Mouse (Mus musculus): ENCODE measurements around the gene Hs3st4. TPM values are rescaled to one million over a fixed set of nuclear protein-coding genes. Genes with fewer than 3 reads are reported as not detected.

Gene Hs3st4
- polyA plus RNA-seq, 1 experiment from 2014 or later: not detected

DNA sequence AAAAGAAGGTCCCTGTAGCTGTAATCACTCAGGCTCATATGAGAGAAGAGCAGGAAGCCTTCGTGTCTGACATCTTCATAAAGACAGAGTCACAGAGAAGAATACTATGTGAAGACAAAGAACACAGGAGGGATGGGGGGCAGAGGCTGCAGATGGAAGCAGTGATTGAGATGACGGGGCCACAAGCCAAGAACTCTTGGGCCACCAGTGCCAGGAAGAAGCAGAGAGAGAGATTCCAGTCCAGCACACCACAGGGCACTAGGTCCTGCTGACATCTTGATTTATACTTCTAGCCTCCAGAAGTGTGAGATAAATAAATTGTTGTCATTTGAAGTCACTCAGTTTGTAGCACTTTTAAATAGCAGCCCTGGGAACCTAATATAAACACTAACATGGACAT lies 168.2 kb downstream of the Hs3st4 start:
- ATAC-seq (ENCODE audit: insufficient number of reproducible peaks, low FRiP score, low TSS enrichment, low read depth): no peak
- no peak overlapping the region for H3K4me3 ChIP-seq (ENCODE audit: low read depth, low read length)
- WGBS: 74% methylated on average over 2 of the region's 2 CpGs
- no peak for DNase-seq (ENCODE audit: low spot score)
- H3K4me2 ChIP-seq (ENCODE audit: low read depth, severe bottlenecking): no peak overlapping the region
- no peak overlapping the region for H3K9ac ChIP-seq (ENCODE audit: low read length)
- no peak overlapping the region for H3K27ac ChIP-seq (replicated peaks; ENCODE audit: low read depth, low read length)
- H3K9me3 ChIP-seq (ENCODE audit: control insufficient read depth, low read length): no peaks in the 10 kb centered on the region
- H3K4me1 ChIP-seq (ENCODE audit: control insufficient read depth, insufficient read depth, low read length): no peaks in the 10 kb centered on the region
- H3K27me3 ChIP-seq (ENCODE audit: control insufficient read depth, insufficient read depth, low read length): no peaks in the 10 kb centered on the region
- H3K36me3 ChIP-seq (ENCODE audit: control insufficient read depth, insufficient read depth, low read length): no peaks in the 10 kb centered on the region

DNA sequence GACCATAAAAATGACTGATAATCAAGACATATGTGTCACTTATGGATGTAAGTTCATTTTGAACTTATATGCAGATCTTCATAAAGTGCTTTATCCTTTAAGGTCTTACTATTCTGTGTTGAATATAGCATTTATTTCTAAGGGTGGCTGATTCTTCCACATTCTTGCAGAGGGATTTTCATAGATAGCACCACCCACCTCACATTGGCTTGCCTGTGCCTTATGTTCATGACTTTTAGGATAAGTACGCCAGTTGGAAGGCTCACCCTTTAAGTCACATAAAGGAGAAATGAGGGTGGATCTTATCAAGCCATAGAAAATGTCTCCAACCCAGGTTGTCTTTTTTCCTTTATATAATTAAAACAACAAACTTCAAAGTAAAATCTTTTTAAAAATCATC lies 180.6 kb downstream of the Hs3st4 start:
- no peak overlapping the region for H3K4me2 ChIP-seq (ENCODE audit: low read depth, severe bottlenecking)
- DNase-seq (ENCODE audit: low spot score) (no peak), ATAC-seq (ENCODE audit: insufficient number of reproducible peaks, low FRiP score, low TSS enrichment, low read depth) (no peak)
- no peak overlapping the region for H3K27ac ChIP-seq (replicated peaks; ENCODE audit: low read depth, low read length)
- H3K27me3 ChIP-seq (ENCODE audit: control insufficient read depth, insufficient read depth, low read length): no peaks in the 10 kb centered on the region
- H3K36me3 ChIP-seq (ENCODE audit: control insufficient read depth, insufficient read depth, low read length): no peaks in the 10 kb centered on the region
- H3K4me3 ChIP-seq (ENCODE audit: low read depth, low read length): no peak overlapping the region
- WGBS: 85% methylated on average over 1 of the region's 1 CpGs
- H3K9me3 ChIP-seq (ENCODE audit: control insufficient read depth, low read length): no peaks in the 10 kb centered on the region
- H3K9ac ChIP-seq (ENCODE audit: low read length): no peak overlapping the region
- no peaks in the 10 kb centered on the region for H3K4me1 ChIP-seq (ENCODE audit: control insufficient read depth, insufficient read depth, low read length)

DNA sequence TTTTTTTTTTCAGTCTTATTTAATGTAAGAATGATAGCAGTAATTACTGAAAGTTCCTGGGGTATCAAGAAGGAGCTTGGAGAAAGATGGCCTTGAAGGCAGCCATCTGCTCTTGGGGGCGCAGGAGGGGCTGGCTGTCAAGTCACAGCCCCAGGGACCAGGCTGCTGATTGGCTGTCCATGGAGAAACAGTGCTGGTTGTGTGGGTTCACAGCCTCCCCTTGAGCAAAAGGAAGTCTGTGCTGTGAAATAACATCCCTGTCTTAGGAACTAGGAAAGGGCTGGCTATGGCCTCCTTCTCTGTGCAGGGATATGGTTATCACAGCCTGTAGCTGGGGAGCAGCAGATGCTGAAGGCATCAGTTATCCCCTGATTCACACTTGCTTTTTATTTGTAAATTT lies 183.6 kb downstream of the Hs3st4 start:
- Histone ChIP-seq H3K27me3 (ENCODE audit: control insufficient read depth, insufficient read depth, low read length) (no peaks in the 10 kb centered on the region), H3K36me3 (ENCODE audit: control insufficient read depth, insufficient read depth, low read length) (no peaks in the 10 kb centered on the region), H3K4me2 (ENCODE audit: low read depth, severe bottlenecking) (no peak overlapping the region), H3K27ac (replicated peaks; ENCODE audit: low read depth, low read length) (no peak overlapping the region), H3K4me3 (ENCODE audit: low read depth, low read length) (no peak overlapping the region), H3K9ac (ENCODE audit: low read length) (no peak overlapping the region), H3K9me3 (ENCODE audit: control insufficient read depth, low read length) (no peaks in the 10 kb centered on the region), H3K4me1 (ENCODE audit: control insufficient read depth, insufficient read depth, low read length) (no peaks in the 10 kb centered on the region)
- DNase-seq (ENCODE audit: low spot score) (no peak), ATAC-seq (ENCODE audit: insufficient number of reproducible peaks, low FRiP score, low TSS enrichment, low read depth) (no peak)
- WGBS: 70% methylated on average over 1 of the region's 1 CpGs

GRCm38 (mm10) chr7:124168796-124169195 lies 186.1 kb downstream of the Hs3st4 start:
- DNase-seq (ENCODE audit: low spot score) (no peak), ATAC-seq (ENCODE audit: insufficient number of reproducible peaks, low FRiP score, low TSS enrichment, low read depth) (no peak)
- H3K4me3 ChIP-seq (ENCODE audit: low read depth, low read length): no peak overlapping the region
- no peaks in the 10 kb centered on the region for H3K9me3 ChIP-seq (ENCODE audit: control insufficient read depth, low read length)
- H3K27me3 ChIP-seq (ENCODE audit: control insufficient read depth, insufficient read depth, low read length): no peaks in the 10 kb centered on the region
- no peak overlapping the region for H3K27ac ChIP-seq (replicated peaks; ENCODE audit: low read depth, low read length)
- no peaks in the 10 kb centered on the region for H3K36me3 ChIP-seq (ENCODE audit: control insufficient read depth, insufficient read depth, low read length)
- H3K9ac ChIP-seq (ENCODE audit: low read length): no peak overlapping the region
- no peak overlapping the region for H3K4me2 ChIP-seq (ENCODE audit: low read depth, severe bottlenecking)
- H3K4me1 ChIP-seq (ENCODE audit: control insufficient read depth, insufficient read depth, low read length): no peaks in the 10 kb centered on the region
- WGBS: 88% methylated on average over 2 of the region's 2 CpGs

DNA sequence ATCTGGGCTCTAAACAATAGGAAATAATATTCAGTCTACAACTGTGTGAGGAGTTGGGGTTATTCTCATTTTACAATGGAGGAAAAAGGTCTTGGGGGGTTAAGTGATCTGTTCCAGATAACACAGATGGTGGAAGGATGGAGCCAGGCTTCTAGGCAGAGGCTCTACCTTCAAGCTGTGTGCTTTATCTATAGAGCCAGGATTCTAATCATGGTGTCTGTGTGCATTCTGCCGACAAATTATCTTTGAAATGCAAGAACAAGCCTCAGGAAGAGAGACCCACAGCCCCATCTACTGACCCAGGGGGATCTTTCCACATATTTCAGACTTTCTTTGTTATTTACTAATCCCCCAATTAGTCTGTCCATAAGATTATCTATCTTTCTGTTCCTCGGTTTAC lies 187.3 kb downstream of the Hs3st4 start:
- no peak overlapping the region for H3K9ac ChIP-seq (ENCODE audit: low read length)
- H3K9me3 ChIP-seq (ENCODE audit: control insufficient read depth, low read length): no peaks in the 10 kb centered on the region
- no peaks in the 10 kb centered on the region for H3K27me3 ChIP-seq (ENCODE audit: control insufficient read depth, insufficient read depth, low read length)
- H3K36me3 ChIP-seq (ENCODE audit: control insufficient read depth, insufficient read depth, low read length): no peaks in the 10 kb centered on the region
- H3K27ac ChIP-seq (replicated peaks; ENCODE audit: low read depth, low read length): no peak overlapping the region
- H3K4me2 ChIP-seq (ENCODE audit: low read depth, severe bottlenecking): no peak overlapping the region
- no peaks in the 10 kb centered on the region for H3K4me1 ChIP-seq (ENCODE audit: control insufficient read depth, insufficient read depth, low read length)
- H3K4me3 ChIP-seq (ENCODE audit: low read depth, low read length): no peak overlapping the region
- DNase-seq (ENCODE audit: low spot score) (no peak), ATAC-seq (ENCODE audit: insufficient number of reproducible peaks, low FRiP score, low TSS enrichment, low read depth) (no peak)
- 84% methylated on average over 2 of the region's 2 CpGs for WGBS

- Histone ChIP-seq H3K9ac (ENCODE audit: low read length) (no peak overlapping the region), H3K36me3 (ENCODE audit: control insufficient read depth, insufficient read depth, low read length) (no peaks in the 10 kb centered on the region), H3K4me3 (ENCODE audit: low read depth, low read length) (no peak overlapping the region), H3K4me2 (ENCODE audit: low read depth, severe bottlenecking) (no peak overlapping the region), H3K9me3 (ENCODE audit: control insufficient read depth, low read length) (no peaks in the 10 kb centered on the region), H3K27me3 (ENCODE audit: control insufficient read depth, insufficient read depth, low read length) (no peaks in the 10 kb centered on the region), H3K4me1 (ENCODE audit: control insufficient read depth, insufficient read depth, low read length) (no peaks in the 10 kb centered on the region), H3K27ac (replicated peaks; ENCODE audit: low read depth, low read length) (no peak overlapping the region)
- ATAC-seq (ENCODE audit: insufficient number of reproducible peaks, low FRiP score, low TSS enrichment, low read depth) (no peak), DNase-seq (ENCODE audit: low spot score) (no peak)
Measured at GRCm38 (mm10) chr7:124171992-124172391, 189.3 kb downstream of the Hs3st4 start.

DNA sequence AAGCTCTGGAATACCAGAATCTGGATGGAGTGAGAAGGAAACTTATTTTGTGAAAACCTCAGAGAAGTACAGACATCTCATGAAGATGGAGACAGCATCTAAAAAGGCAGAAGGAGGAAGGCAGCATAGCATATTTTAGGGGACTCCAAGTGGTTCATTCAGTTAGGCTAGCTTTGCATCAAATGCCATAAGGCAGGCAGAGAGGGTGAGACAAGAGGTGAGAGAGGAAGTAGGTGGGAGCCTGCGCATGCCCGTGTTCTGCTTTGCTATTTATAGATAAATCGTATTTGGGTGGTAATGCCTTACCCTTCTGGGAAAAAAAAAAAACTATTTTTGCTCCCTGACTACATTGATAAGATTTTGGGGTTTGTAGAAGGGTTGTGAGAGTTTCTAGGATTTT lies 198.3 kb downstream of the Hs3st4 start:
- Histone ChIP-seq H3K27ac (replicated peaks; ENCODE audit: low read depth, low read length) (no peak overlapping the region), H3K4me1 (ENCODE audit: control insufficient read depth, insufficient read depth, low read length) (no peaks in the 10 kb centered on the region), H3K4me2 (ENCODE audit: low read depth, severe bottlenecking) (no peak overlapping the region), H3K9ac (ENCODE audit: low read length) (no peak overlapping the region), H3K4me3 (ENCODE audit: low read depth, low read length) (no peak overlapping the region), H3K36me3 (ENCODE audit: control insufficient read depth, insufficient read depth, low read length) (no peaks in the 10 kb centered on the region), H3K9me3 (ENCODE audit: control insufficient read depth, low read length) (no peaks in the 10 kb centered on the region), H3K27me3 (ENCODE audit: control insufficient read depth, insufficient read depth, low read length) (no peaks in the 10 kb centered on the region)
- WGBS: 91% methylated on average over 3 of the region's 3 CpGs
- ATAC-seq (ENCODE audit: insufficient number of reproducible peaks, low FRiP score, low TSS enrichment, low read depth) (no peak), DNase-seq (ENCODE audit: low spot score) (no peak)

DNA sequence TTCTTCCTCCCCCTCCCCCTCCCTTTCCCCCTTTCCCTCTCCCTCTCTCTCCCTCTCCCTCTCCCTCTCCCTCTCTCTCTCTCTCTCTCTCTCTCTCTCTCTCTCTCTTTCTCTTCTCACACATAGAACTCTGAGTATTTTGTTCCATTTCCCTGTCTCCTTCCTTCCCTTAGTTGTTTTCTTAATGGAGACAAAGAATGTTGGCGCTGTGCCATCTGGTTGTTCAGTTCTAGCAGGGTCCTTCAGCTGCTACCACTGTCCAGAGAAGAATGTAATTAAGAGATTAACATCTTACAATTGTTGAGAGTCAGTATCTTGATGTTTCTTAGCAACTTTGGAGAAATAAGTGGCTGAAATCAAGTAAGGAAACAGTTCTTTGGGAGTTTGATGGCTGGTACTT lies 202.0 kb downstream of the Hs3st4 start:
- no peak overlapping the region for H3K27ac ChIP-seq (replicated peaks; ENCODE audit: low read depth, low read length)
- no peaks in the 10 kb centered on the region for H3K9me3 ChIP-seq (ENCODE audit: control insufficient read depth, low read length)
- 80% methylated on average over 1 of the region's 1 CpGs for WGBS
- no peak overlapping the region for H3K4me3 ChIP-seq (ENCODE audit: low read depth, low read length)
- no peaks in the 10 kb centered on the region for H3K27me3 ChIP-seq (ENCODE audit: control insufficient read depth, insufficient read depth, low read length)
- no peak overlapping the region for H3K9ac ChIP-seq (ENCODE audit: low read length)
- no peaks in the 10 kb centered on the region for H3K36me3 ChIP-seq (ENCODE audit: control insufficient read depth, insufficient read depth, low read length)
- H3K4me2 ChIP-seq (ENCODE audit: low read depth, severe bottlenecking): no peak overlapping the region
- ATAC-seq (ENCODE audit: insufficient number of reproducible peaks, low FRiP score, low TSS enrichment, low read depth) (no peak), DNase-seq (ENCODE audit: low spot score) (no peak)
- H3K4me1 ChIP-seq (ENCODE audit: control insufficient read depth, insufficient read depth, low read length): no peaks in the 10 kb centered on the region

DNA sequence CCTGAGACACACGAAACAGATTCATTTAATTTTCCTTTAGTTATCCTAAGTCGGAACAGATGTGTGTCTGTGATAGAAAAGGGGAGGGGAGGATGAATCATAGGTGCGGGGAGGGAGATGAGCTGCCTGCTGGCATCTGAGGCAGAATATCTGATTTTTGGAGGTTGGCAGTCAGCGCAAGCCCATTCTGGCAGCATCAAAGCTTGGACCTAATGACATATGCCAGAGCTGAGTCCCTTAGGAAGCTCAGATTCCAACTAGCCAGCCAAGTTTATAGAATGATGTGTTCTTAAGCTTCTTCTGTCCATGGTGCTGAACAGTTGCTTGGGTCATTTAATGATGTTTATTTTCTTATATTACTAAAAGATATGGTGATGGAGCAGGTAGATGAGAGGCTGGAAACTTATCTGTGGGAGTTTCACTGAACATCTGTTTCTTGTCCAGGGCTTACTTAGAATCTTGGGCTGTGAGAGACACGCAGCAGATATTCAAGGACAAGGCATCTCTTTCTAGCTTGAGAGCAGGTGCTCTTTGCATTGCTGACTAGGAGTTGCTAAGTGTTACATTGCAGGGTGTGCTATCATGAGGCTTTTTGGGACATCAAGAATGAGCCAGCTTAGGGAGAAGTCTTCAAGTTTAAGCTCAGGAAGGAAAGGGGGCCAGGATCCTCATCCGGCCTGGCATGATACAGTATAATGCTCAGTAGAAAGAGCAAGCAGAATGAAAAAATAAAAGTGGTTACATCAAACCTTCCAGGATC lies 216.3 kb downstream of the Hs3st4 start:
- H3K36me3 ChIP-seq (ENCODE audit: control insufficient read depth, insufficient read depth, low read length): no peaks in the 10 kb centered on the region
- 67% methylated on average over 6 of the region's 6 CpGs for WGBS
- no peaks in the 10 kb centered on the region for H3K4me1 ChIP-seq (ENCODE audit: control insufficient read depth, insufficient read depth, low read length)
- no peak overlapping the region for H3K4me3 ChIP-seq (ENCODE audit: low read depth, low read length)
- no peak overlapping the region for H3K9ac ChIP-seq (ENCODE audit: low read length)
- ATAC-seq (ENCODE audit: insufficient number of reproducible peaks, low FRiP score, low TSS enrichment, low read depth): no peak
- H3K27me3 ChIP-seq (ENCODE audit: control insufficient read depth, insufficient read depth, low read length): no peaks in the 10 kb centered on the region
- H3K9me3 ChIP-seq (ENCODE audit: control insufficient read depth, low read length): no peaks in the 10 kb centered on the region
- H3K4me2 ChIP-seq (ENCODE audit: low read depth, severe bottlenecking): no peak overlapping the region
- no peak for DNase-seq (ENCODE audit: low spot score)
- H3K27ac ChIP-seq (replicated peaks; ENCODE audit: low read depth, low read length): no peak overlapping the region
